Mouse (Mus musculus): ENCODE data around the gene Znrf1. TPM values are rescaled to one million over a fixed set of nuclear protein-coding genes. Genes with fewer than 3 reads are reported as not detected.

Gene Znrf1
- polyA plus RNA-seq, 1 experiment, result 111 TPM

DNA sequence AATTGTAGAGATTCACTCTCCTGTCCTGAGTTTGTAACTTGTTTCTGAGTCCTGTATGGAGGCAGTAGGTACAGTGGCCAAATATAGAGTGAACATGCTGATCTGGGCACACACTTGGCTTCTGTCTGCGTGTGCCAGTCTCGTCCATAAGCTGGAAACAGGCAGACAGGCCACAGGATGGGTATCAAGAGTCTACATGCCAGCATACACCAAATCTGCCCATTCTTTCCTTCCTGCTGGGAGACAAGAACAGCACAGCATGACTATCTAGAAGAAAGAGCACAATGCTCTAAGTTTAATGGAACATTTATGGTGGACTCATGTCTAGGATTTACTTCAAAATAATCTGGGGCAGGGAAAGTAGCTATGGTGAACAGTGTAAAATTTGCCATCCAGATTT lies 59.1 kb downstream of the Znrf1 start:
- WGBS, result 12% methylated on average over 2 of the region's 2 CpGs
- DNase-seq, result peak in 1 of 2 experiments; percentile 59
- Histone ChIP-seq H3K4me1 (ENCODE audit: control insufficient read depth, insufficient read depth, low read length) (peaks cover 42% of the 10 kb centered on the region), H3K4me3 (replicated peaks; ENCODE audit: insufficient read depth, low read depth, low read length) (no peak overlapping the region), H3K27ac (ENCODE audit: insufficient read depth, low read length) (0 out of 2 replicates have a peak overlapping the region, but pooled peaks have one; percentile 55), H3K27me3 (ENCODE audit: control insufficient read depth, insufficient read depth, low read length) (no peaks in the 10 kb centered on the region)
- no peak for TF ChIP-seq POLR2A (IDR thresholded peaks at IDR 0.05; ENCODE audit: borderline replicate concordance, insufficient read depth, low read length)
- no peak for TF ChIP-seq CTCF (IDR thresholded peaks at IDR 0.05; ENCODE audit: borderline replicate concordance, insufficient read depth, low read depth, low read length)

DNA sequence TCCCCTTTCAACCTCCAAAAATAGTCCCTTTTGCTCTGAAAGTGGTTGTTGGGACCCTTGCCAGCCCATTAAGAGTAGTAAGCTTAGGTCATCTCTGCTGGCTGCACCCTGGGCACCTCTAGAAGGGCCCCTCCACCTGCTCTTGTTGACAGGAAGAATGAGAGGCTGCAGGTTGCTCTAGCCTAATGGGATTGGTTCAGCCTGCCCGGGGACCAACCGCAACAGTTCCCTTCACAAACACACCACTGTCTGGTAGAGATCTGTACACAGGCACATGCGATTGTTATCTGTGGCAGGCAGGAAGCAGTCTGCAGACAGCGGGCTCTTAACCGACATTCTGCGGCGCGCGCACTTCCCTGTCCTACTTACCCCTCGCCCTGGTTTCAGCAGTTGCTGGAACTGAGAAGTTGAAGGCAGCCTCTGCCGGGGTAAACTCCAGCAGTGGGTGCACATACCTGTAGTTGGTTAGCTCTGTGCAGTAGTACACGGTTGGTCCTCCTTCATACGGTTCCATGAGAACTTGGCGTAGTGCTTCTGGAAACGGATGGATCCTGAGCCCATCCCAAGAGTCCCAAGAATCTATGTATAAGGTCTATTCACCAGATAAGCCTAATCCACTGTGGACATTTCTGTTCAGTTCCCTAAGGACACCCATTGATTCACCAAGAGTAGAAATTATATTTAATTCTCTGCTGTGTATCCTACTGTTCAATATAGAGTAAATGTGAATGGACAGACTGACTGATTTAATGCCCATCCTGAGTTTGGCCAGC lies 60.0 kb downstream of the Znrf1 start:
- WGBS, result 84% methylated on average over 15 of the region's 15 CpGs
- peak overlapping the region; percentile 14; the same call in 1 of the 2 replicates for H3K27ac ChIP-seq (ENCODE audit: insufficient read depth, low read length)
- no peak for TF ChIP-seq POLR2A (IDR thresholded peaks at IDR 0.05; ENCODE audit: borderline replicate concordance, insufficient read depth, low read length)
- no peak for TF ChIP-seq CTCF (IDR thresholded peaks at IDR 0.05; ENCODE audit: borderline replicate concordance, insufficient read depth, low read depth, low read length)
- no peak overlapping the region for H3K4me3 ChIP-seq (replicated peaks; ENCODE audit: insufficient read depth, low read depth, low read length)
- H3K4me1 ChIP-seq (ENCODE audit: control insufficient read depth, insufficient read depth, low read length), result peaks cover 43% of the 10 kb centered on the region
- no peaks in the 10 kb centered on the region for H3K27me3 ChIP-seq (ENCODE audit: control insufficient read depth, insufficient read depth, low read length)
- DNase-seq, result peak in 1 of 2 experiments; percentile 18

GRCm38 (mm10) chr8:111596485-111596821 lies 60.6 kb downstream of the Znrf1 start:
- H3K4me1 ChIP-seq (ENCODE audit: control insufficient read depth, insufficient read depth, low read length), result peaks cover 39% of the 10 kb centered on the region
- no peaks in the 10 kb centered on the region for H3K27me3 ChIP-seq (ENCODE audit: control insufficient read depth, insufficient read depth, low read length)
- DNase-seq, result no peak
- H3K4me3 ChIP-seq (replicated peaks; ENCODE audit: insufficient read depth, low read depth, low read length), result no peak overlapping the region
- WGBS, result 81% methylated on average over 3 of the region's 3 CpGs
- no peak overlapping the region for H3K27ac ChIP-seq (ENCODE audit: insufficient read depth, low read length)
- no peak for TF ChIP-seq CTCF (IDR thresholded peaks at IDR 0.05; ENCODE audit: borderline replicate concordance, insufficient read depth, low read depth, low read length)
- TF ChIP-seq POLR2A (IDR thresholded peaks at IDR 0.05; ENCODE audit: borderline replicate concordance, insufficient read depth, low read length), result no peak

GRCm38 (mm10) chr8:111597310-111597709 lies 61.4 kb downstream of the Znrf1 start:
- WGBS, result 90% methylated on average over 1 of the region's 1 CpGs
- Histone ChIP-seq H3K27ac (ENCODE audit: insufficient read depth, low read length) (no peak overlapping the region), H3K27me3 (ENCODE audit: control insufficient read depth, insufficient read depth, low read length) (no peaks in the 10 kb centered on the region), H3K4me1 (ENCODE audit: control insufficient read depth, insufficient read depth, low read length) (peaks cover 38% of the 10 kb centered on the region), H3K4me3 (replicated peaks; ENCODE audit: insufficient read depth, low read depth, low read length) (no peak overlapping the region)
- no peak for TF ChIP-seq POLR2A (IDR thresholded peaks at IDR 0.05; ENCODE audit: borderline replicate concordance, insufficient read depth, low read length)
- no peak for TF ChIP-seq CTCF (IDR thresholded peaks at IDR 0.05; ENCODE audit: borderline replicate concordance, insufficient read depth, low read depth, low read length)
- DNase-seq, result no peak

DNA sequence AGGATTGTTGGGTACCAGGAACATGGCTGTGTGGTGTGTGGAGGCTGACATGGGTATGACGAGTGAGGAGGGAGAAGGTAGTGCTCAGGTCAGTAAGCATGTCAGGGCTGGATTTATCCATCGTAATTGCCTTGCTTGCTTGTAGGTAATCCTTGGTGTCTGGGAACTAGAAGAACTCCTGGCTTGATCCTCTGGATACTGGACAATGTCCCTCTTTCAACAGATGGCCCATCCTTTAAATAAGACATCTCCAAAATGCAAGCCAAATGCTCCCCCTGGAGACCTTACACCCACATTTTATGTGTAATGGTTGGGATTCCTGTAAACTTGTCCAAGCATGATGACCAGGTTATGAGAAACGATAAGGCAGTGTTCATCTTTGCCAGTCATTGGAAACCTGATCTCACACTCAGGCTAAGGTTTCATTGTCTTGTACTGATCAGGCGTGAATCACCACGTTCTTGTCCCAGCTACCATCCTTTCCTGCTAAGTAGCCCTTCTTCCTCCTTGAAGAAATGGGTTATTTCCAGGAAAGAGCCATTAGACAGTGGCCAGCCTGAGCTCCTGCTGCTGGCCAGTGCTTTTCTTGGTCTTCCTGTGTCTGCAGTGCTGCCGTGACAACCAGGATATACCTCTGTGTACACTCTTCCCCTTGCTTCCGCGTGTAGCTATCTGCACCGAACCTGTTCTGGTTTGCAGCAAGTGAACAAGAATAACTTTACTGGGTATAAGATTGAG lies 64.0 kb downstream of the Znrf1 start:
- Histone ChIP-seq H3K27ac (ENCODE audit: insufficient read depth, low read length) (no peak overlapping the region), H3K4me3 (replicated peaks; ENCODE audit: insufficient read depth, low read depth, low read length) (no peak overlapping the region), H3K4me1 (ENCODE audit: control insufficient read depth, insufficient read depth, low read length) (peaks cover 27% of the 10 kb centered on the region), H3K27me3 (ENCODE audit: control insufficient read depth, insufficient read depth, low read length) (no peaks in the 10 kb centered on the region)
- peak in 1 of 2 experiments; percentile 64 for DNase-seq
- TF ChIP-seq POLR2A (IDR thresholded peaks at IDR 0.05; ENCODE audit: borderline replicate concordance, insufficient read depth, low read length) (no peak), CTCF (IDR thresholded peaks at IDR 0.05; ENCODE audit: borderline replicate concordance, insufficient read depth, low read depth, low read length) (no peak)
- 52% methylated on average over 9 of the region's 9 CpGs for WGBS

DNA sequence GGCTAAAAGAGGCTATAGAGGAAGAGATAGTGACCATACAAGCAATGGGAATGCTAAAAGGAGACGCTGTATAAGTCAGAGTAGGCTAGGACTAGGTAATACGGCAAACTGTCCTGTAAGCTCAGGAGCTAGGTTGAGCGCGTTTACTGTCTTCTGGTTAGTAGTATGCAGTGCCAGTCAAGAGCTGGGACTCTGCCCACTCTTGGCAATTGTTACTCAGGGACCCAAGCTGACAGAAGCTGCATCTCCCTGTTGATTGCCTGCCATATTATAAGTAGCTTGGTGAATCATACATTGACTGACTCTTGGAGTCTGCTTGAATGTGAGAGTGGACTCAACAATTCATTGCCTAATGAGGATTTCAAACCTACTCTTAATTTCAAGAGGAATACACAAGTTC lies 66.2 kb downstream of the Znrf1 start:
- 36% methylated on average over 4 of the region's 4 CpGs for WGBS
- no peak for TF ChIP-seq POLR2A (IDR thresholded peaks at IDR 0.05; ENCODE audit: borderline replicate concordance, insufficient read depth, low read length)
- no peak for TF ChIP-seq CTCF (IDR thresholded peaks at IDR 0.05; ENCODE audit: borderline replicate concordance, insufficient read depth, low read depth, low read length)
- peak; percentile 65 to 87 for DNase-seq

DNA sequence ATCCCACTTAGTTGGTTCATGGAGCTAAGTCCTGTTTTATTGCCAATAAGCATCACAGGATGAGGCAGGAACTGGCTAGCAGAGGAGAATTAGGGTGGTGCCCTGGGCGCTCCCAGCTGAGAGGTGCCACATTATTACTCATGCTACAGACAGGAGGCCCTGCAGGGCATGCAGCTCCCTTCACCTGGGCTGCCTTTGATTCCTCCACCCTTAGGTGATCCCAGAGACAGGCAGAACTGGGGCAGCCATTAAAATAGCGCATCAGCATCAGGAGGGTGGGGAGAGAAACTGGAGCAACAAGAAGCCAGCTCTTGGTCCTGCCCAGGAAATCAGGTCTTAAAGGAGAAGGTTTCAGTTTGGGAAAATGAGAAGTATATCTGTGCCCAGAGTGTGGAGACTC lies 69.1 kb downstream of the Znrf1 start:
- TF ChIP-seq POLR2A (IDR thresholded peaks at IDR 0.05; ENCODE audit: borderline replicate concordance, insufficient read depth, low read length) (no peak), CTCF (IDR thresholded peaks at IDR 0.05; ENCODE audit: borderline replicate concordance, insufficient read depth, low read depth, low read length) (no peak)
- no peak for DNase-seq
- WGBS, result 84% methylated on average over 2 of the region's 2 CpGs

More for the DNA sequence above, 66.2 kb downstream of the Znrf1 start:
- Histone ChIP-seq H3K4me3 (replicated peaks; ENCODE audit: insufficient read depth, low read depth, low read length) (no peak overlapping the region), H3K4me1 (ENCODE audit: control insufficient read depth, insufficient read depth, low read length) (peaks cover 19% of the 10 kb centered on the region), H3K27ac (ENCODE audit: insufficient read depth, low read length) (no peak overlapping the region), H3K27me3 (ENCODE audit: control insufficient read depth, insufficient read depth, low read length) (no peaks in the 10 kb centered on the region)

More for the DNA sequence above, 69.1 kb downstream of the Znrf1 start:
- Histone ChIP-seq H3K4me3 (replicated peaks; ENCODE audit: insufficient read depth, low read depth, low read length) (no peak overlapping the region), H3K27me3 (ENCODE audit: control insufficient read depth, insufficient read depth, low read length) (no peaks in the 10 kb centered on the region), H3K4me1 (ENCODE audit: control insufficient read depth, insufficient read depth, low read length) (peaks cover 12% of the 10 kb centered on the region), H3K27ac (ENCODE audit: insufficient read depth, low read length) (no peak overlapping the region)
